Mouse (Mus musculus): Measurements from ENCODE around the gene Cript. TPM values are rescaled to one million over a fixed set of nuclear protein-coding genes. Genes with fewer than 3 reads are reported as not detected.

The Cript gene
- 130 TPM for polyA plus RNA-seq (2015; fragmentation: Illumina TruSeq; extraction: RNeasy Lipid Tissue Mini Kit (QIAGEN cat#74804); ENCODE audit: low read depth, low replicate concordance)

GRCm38 (mm10) chr17:87025269-87025949, at the start of gene Cript, which contains the start of gene Pigf:
TSS of gene Cript (plus strand) at chr17:87025550.
TSS of gene Pigf (minus strand) at chr17:87025406.

Other genes with a start within 250 kb of the Cript start
- not detected for gene Tmem247, start 108.2 kb upstream of the Cript start, polyA plus RNA-seq (2015; fragmentation: Illumina TruSeq; extraction: RNeasy Lipid Tissue Mini Kit (QIAGEN cat#74804); ENCODE audit: low read depth, low replicate concordance)
- gene Atp6v1e2, start 77.7 kb upstream of the Cript start, polyA plus RNA-seq (2015; fragmentation: Illumina TruSeq; extraction: RNeasy Lipid Tissue Mini Kit (QIAGEN cat#74804); ENCODE audit: low read depth, low replicate concordance) = not detected
- 30.9 TPM for gene Rhoq, start 62.5 kb upstream of the Cript start, polyA plus RNA-seq (2015; fragmentation: Illumina TruSeq; extraction: RNeasy Lipid Tissue Mini Kit (QIAGEN cat#74804); ENCODE audit: low read depth, low replicate concordance)
- gene Pigf, start 144 bp upstream of the Cript start, polyA plus RNA-seq (2015; fragmentation: Illumina TruSeq; extraction: RNeasy Lipid Tissue Mini Kit (QIAGEN cat#74804); ENCODE audit: low read depth, low replicate concordance) = 27.3 TPM
- 91.5 TPM for gene Socs5, start 82.1 kb downstream of the Cript start, polyA plus RNA-seq (2015; fragmentation: Illumina TruSeq; extraction: RNeasy Lipid Tissue Mini Kit (QIAGEN cat#74804); ENCODE audit: low read depth, low replicate concordance)
- gene Mcfd2, start 240.4 kb downstream of the Cript start, polyA plus RNA-seq (2015; fragmentation: Illumina TruSeq; extraction: RNeasy Lipid Tissue Mini Kit (QIAGEN cat#74804); ENCODE audit: low read depth, low replicate concordance) = 103 TPM

All from brain, adult 10 weeks (tissue).